Mouse (Mus musculus) midbrain, embryonic 14.5 days (tissue): ENCODE measurements around the gene Gm29554. TPM values are rescaled to one million over a fixed set of nuclear protein-coding genes. Genes with fewer than 3 reads are reported as not detected.
"Not testable (repeated sequence)": the region's sequence is repeated elsewhere in the genome, so short reads cannot be mapped to it uniquely, and the experiment has no call there.

ENCODE experiments used
- ATAC-seq: fragments of 200-750 bp; cut with Nextera tagmentation; 2 replicates; pipeline ENCODE4 v1.8.0; 2017; ENCODE audit warnings: moderate number of reproducible peaks, moderate library complexity; ENCODE audit not compliant: low FRiP score, low TSS enrichment
- DNase-seq: peaks from one replicate; pipeline ENCODE4 v3.0.0-alpha.2; 2015
- H3K27ac ChIP-seq: fragments of 300-500 bp; sonication (generic); replicated peaks from 2 replicates; pipeline ENCODE4 v1.5.1; 2014; ENCODE audit warnings: mild to moderate bottlenecking, low read depth, low read length, moderate library complexity
- H3K27me3 ChIP-seq: fragments of 300-500 bp; sonication (generic); 2 replicates; pipeline ENCODE4 v1.6.1; 2014; ENCODE audit warnings: low read length, control low read depth, mixed read lengths; ENCODE audit not compliant: control insufficient read depth, insufficient read depth
- H3K36me3 ChIP-seq: fragments of 300-500 bp; sonication (generic); 2 replicates; pipeline ENCODE4 v1.6.1; 2014; ENCODE audit warnings: low read length, control low read depth; ENCODE audit not compliant: control insufficient read depth, insufficient read depth
- H3K4me1 ChIP-seq: fragments of 300-500 bp; sonication (generic); 2 replicates; pipeline ENCODE4 v1.6.1; 2014; ENCODE audit warnings: mild to moderate bottlenecking, antibody characterized with exemption, low read length, control low read depth; ENCODE audit not compliant: control insufficient read depth, insufficient read depth
- H3K4me2 ChIP-seq: fragments of 300-500 bp; sonication (generic); 2 replicates; pipeline ENCODE4 v1.6.1; 2014; ENCODE audit warnings: mild to moderate bottlenecking, low read length, moderate library complexity
- H3K4me3 ChIP-seq: fragments of 300-500 bp; sonication (generic); replicated peaks from 2 replicates; pipeline ENCODE4 v1.5.1; 2014; ENCODE audit warnings: low read depth, low read length
- H3K9ac ChIP-seq: fragments of 300-500 bp; sonication (generic); replicated peaks from 2 replicates; pipeline ENCODE4 v1.6.1; 2014; ENCODE audit warnings: mild to moderate bottlenecking, low read length, moderate library complexity
- H3K9me3 ChIP-seq: fragments of 300-500 bp; sonication (generic); 2 replicates; pipeline ENCODE4 v1.6.1; 2016; ENCODE audit warnings: low read length, control low read depth, mixed read lengths; ENCODE audit not compliant: control insufficient read depth
- WGBS: fragments of 180-500 bp; shearing (Covaris S2); extraction: QIAGEN DNeasy Blood & Tissue Kit; methylation state at CpG from one replicate; pipeline ENCODE4 v1.1.7; 2014; 5-methylcytosine and 5-hydroxymethylcytosine counted together
- polyA plus RNA-seq: library from polyadenylated mRNA; unstranded; fragments of >200 nt; fragmentation: Nextera tagmentation; extraction: Ambion mirVana; gene quantifications from 2 replicates; pipeline ENCODE4 v1.2.1, GENCODE M21; 2014

The Gm29554 gene
- polyA plus RNA-seq: not detected in 2 replicates

- H3K27me3 ChIP-seq, H3K4me2 ChIP-seq, H3K4me3 ChIP-seq, H3K36me3 ChIP-seq, H3K9ac ChIP-seq, H3K27ac ChIP-seq, ATAC-seq, H3K4me1 ChIP-seq, H3K9me3 ChIP-seq, DNase-seq: not testable (repeated sequence)
- no CpG with 5 or more reads among the region's 6 CpGs for WGBS
Measured at GRCm38 (mm10) chrY:12273632-12274031, at the start of gene Gm29554. Gene Gm29554 (plus strand): TSS chrY:12273932.

Other genes with a start within 250 kb of the Gm29554 start
- gene Gm20812, start 108.0 kb downstream of the Gm29554 start, polyA plus RNA-seq: not detected in 2 replicates